Mouse (Mus musculus) MN1 (cell line): ENCODE measurements around the gene Rmnd5b.
A peak's percentile ranks its signal among the peaks of the same experiment; 100 is the strongest.

Experiments
- DNase-seq: peaks from one replicate; pipeline ENCODE4 v3.0.0-alpha.2; 2016; ENCODE audit warnings: low spot score

Rmnd5b gene

DNA sequence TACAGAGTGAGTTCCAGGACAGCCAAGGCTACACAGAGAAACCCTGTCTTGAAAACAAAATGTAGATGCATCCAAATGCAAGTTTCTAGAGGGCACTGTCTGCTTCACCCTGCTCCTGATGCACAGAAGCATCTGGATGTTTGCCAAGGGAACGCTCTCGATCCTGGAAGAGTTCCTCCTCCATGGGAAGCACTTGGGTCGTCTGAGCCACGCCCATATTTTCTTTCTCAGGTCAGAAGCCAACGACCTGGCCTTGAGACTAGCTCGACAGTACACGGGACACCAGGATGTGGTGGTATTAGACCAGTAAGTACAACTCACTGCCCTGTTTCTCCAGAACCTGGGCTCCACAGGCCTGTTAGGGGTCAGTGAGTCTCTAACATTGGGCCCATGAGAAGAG, 44.5 kb downstream of the Rmnd5b start:
- DNase-seq, result peak; percentile 74

DNA sequence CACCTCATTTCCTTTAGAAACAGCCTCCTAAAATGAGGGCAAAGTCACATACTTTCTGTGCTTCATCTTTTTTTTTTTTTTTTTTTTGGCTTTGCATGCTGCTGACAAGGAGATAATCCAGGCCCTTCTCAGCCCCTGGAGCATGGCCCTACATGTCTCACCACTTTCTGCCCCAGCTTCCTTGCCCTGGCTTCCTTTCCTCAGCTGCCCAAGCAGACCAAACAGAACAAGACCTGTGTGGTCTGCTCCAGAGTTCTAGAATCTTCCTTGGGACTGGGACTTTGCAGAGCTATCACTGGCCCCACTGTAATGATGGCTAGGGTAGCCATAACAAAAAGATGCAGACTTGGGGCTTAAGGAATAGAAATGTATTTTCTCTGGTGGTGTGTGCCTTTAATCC, 45.7 kb downstream of the Rmnd5b start:
- no peak for DNase-seq

DNA sequence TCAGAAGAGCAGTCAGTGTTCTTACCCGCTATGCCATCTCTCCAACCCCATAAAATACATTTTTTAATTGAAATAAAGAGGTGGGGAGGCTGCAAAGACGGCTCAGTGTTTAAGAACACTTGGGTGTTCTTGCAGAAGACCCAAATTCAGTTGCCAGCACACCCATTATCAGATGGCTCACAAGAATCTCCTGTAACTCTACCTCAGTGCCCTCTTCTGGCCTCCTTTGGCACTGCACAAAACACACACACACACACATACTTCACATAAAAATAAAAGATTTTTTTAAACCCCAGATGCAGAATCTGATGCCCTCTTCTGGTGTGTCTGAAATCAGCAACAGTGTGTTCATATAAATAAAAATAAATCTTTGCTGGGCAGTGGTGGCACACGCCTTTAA, 46.9 kb downstream of the Rmnd5b start:
- DNase-seq, result no peak

DNA sequence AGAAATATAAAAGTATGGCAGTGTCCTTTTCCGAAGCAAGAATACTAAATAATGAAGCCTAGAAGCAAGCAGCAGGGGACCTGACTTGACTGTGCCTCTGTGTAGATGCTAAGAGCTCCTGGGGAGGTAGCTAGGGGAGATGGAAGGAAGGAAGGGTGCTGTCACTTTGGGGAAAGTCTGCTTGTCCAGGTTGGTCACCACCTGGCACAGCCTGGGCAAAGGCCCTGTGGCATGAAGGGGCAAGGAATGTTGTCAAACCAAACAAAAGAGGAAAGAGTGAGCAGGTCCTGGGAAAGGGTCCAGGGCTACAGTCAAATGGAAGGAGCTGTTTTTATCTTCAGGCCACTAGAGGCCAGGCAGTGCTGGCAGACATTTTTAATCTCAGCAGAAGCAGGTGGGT, 48.6 kb downstream of the Rmnd5b start:
- DNase-seq, result no peak

DNA sequence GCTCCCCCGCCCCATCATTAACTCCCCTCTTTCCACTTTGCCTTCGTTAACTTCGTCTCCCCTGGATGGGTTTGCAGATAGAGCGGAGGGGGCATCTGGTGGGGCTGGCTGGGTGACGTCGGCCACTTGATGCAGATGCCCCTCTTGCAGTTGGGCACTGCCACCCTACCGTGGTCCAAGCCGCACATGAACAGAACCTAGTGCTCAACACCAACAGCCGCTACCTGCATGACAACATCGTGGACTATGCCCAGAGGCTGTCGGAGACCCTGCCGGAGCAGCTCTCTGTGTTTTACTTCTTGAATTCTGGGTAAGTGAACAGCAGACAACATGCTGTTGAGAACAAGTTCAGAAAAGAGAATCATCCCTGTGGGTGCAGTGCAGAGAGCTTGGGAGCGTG, 49.3 kb downstream of the Rmnd5b start:
- no peak for DNase-seq

DNA sequence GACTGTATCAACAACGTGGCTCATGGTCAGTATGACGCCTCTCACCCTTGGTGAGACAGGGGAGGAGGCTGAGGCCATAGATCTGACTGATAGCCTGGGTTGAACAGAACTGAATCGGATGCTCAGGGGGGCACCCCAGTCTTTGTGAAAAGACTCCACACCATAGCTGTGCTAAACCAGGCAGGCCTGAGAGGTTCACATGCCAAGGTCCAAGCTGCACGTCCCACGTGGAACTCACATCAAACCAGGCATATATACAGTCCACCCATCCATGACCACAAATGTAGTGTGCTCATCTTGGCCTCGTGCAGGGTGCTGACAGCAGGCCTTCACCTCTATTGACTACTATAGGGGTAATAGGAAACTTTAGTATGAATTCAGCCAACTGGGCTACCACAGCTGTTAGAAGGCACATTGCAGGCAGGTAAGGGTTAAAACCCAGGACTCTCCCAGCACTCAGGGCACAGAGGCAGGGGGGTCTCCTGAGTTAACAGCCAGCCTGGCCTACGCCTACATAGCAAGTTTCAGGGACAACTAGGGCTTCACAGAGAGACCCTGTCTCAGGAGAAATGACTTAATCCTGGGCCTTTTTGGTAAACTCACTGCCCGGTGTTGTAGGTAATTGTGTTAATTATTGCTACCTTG, 50.0 kb downstream of the Rmnd5b start:
- DNase-seq, result no peak

DNA sequence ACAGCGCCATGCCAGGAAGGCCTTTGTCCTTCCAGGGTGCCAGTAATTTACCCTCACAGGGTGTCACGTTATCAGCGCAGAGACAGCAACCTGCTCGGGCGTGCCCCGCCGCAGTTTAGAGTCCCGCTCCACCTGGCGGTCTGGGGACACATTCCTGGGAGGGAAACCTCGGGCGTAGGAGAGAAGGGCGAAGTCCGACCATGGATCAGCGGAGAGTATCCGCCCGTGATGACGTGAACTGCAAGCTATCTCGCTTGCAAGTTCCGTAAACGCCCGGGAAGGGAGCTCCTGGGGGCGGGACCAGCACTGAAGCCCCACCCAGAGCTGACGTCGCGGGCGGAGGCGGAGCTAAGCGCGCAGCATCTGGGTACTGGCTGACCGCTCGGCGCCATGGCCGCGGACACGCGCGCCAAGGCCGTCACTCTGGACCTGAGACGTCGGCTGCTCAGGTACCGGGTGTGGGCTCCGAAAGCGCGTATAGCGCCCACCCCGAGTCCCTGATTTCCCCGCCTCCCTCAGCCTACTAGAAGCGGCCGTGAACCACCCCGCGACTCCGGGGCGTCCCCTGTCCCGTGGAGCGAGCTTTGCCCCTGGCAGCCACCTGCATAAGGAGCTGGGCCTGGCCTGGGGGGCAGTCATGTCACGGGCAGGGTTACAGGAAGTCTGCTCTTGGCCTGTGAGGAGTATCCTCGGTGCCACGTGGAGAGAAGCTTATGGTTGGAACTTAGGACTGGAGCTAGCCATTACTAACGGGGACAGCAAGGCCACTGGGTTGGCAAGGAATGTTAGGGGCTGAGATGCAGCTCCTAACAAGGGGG, 51.1 kb downstream of the Rmnd5b start, which contains the start of gene Phykpl:
Phykpl (plus strand) TSS at position 327 of the 818 bp plus-strand sequence.
- DNase-seq, result peak; percentile 99

DNA sequence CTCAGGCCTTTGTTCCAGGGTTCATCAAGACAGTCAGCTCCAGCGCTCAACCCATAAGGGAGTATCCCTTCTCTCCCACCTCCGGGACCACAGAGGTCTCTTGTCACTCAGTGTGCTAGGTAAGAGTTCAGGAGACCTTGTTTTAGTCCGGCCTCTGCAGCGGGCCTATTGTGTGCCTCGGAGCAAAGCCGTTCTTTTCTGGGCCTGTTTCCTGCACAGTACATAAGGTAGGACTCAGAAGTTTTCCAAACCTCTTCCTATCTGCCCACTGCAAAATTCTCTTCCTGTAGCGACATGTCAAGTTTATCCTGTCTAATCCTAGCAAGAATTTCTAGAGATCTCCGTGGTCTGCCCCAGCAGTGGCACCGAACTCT, 51.7 kb downstream of the Rmnd5b start:
- no peak for DNase-seq

DNA sequence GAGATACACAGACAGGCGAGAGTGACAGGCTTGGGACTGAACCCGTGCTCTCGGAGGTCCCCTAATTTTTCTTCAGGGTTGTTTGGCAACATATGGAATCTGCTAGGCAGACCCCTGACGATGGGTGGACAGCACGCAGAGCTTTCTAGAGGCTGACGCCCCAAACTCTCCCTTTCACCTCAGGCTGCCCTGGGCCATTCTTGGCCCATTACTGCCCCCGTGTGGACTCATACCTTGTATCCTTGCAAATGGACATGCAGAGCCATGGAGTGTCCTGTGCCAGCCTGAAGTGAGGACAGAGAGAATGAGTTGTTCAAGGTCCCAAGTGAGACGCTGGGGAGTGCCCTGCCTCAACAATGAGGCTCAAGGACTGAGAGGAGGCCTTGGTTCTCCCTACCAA, 53.0 kb downstream of the Rmnd5b start:
- peak; percentile 86 for DNase-seq

DNA sequence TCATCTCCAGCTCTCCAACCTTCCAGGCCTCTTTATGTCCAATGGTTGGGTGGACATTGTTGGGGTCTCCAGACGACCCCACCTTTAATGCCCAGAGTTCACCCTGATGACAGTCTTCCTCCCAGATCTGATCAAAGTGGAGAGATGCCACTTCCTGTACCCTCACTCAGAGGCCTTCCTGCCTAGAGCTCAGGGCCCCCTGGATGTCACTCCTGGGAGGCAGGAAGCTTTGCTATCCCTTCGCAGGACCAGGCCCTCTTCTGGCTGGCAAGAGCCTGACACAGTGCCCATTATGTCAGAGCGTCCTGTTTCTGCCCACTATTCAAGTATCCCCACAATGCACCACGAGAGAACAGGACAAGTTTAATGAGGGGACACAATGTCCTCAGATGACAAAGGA, 56.7 kb downstream of the Rmnd5b start:
- no peak for DNase-seq

DNA sequence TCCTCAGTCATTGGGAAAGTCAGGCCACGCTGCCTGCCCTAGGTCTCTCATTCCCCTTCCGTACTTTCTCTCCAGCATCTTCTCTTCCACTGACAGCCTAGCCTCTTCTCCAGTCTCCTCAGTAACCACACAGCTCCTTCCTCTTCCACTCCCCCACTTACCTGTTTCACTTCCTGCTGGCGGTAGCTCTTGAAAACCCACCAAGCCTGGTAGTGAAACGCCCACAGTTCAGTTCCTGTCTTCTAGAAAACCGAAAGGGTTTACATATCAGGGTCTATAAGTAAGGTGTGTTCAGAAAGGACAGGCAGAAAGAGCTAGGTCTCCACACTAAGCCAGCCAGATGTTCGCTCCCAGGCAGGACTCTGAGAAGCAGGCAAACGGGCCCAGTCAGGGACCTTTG, 58.1 kb downstream of the Rmnd5b start:
- DNase-seq, result no peak

DNA sequence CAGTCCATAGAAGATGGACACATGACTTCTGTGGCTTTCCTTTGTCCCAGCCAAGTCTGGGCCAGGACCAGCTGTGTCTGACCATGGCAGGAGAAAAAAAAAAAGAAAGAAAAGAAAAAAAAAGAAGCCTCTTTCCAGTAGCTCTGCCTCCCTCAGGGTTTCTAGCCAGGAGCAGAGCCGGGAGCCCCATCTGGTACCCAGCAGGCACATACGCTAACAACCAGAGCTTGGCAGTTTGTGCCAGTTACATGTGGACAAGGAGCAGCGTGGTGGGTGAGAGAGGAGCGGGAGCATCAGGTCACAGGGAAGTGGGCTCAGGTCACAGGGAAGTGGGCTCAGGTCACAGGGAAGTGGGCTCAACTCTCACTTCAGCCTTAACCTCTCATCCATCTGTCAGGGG, 59.2 kb downstream of the Rmnd5b start:
- DNase-seq, result peak; percentile 55
